Mouse (Mus musculus) CD4-positive naive resting alpha-beta T cell, adult 57 days (primary cell): Measurements from ENCODE around the gene Cdc37l1. TPM values are rescaled to one million over a fixed set of nuclear protein-coding genes. Genes with fewer than 3 reads are reported as not detected.

ENCODE experiments used
- total RNA-seq: library from RNA; stranded (reverse); gene quantifications from one replicate; pipeline ENCODE4 v1.2.4, GENCODE M21; 2023

Gene Cdc37l1
- 52.6 TPM for total RNA-seq

GRCm38 (mm10) chr19:28990194-28990589 is at the start of gene Cdc37l1:
TSS of gene Cdc37l1 (plus strand) at chr19:28990352.

DNA sequence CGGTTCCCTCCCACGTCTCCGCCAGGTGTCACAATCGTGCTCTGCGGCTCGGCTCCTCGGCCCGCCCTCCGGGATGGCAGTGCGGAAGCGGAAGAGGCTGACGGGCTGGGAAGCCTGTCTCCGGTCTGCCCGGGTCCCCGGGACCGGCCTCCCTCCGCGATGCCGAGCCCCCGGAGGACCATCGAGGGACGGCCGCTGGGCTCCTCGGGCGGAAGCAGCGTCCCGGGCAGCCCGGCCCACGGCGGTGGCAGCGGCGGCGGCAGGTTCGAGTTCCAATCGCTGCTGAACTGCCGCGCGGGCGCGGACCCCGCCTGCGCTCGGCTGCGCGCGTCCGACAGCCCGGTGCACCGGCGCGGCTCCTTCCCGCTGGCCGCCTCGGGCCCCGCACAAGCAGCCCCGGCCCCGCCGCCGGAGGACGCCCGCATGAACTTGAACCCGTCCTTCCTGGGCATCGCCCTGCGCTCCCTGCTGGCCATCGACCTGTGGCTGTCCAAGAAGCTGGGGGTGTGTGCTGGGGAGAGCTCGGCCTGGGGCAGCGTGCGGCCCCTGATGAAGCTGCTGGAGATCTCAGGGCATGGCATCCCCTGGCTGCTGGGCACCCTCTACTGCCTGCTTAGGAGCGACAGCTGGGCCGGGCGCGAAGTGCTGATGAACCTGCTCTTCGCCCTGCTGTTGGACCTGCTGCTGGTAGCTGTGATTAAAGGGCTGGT is 26.2 kb upstream of the Cdc37l1 start, which contains the start of gene Plpp6:
TSS of gene Plpp6 (plus strand) at position 112 of the 710 bp plus-strand sequence.

DNA sequence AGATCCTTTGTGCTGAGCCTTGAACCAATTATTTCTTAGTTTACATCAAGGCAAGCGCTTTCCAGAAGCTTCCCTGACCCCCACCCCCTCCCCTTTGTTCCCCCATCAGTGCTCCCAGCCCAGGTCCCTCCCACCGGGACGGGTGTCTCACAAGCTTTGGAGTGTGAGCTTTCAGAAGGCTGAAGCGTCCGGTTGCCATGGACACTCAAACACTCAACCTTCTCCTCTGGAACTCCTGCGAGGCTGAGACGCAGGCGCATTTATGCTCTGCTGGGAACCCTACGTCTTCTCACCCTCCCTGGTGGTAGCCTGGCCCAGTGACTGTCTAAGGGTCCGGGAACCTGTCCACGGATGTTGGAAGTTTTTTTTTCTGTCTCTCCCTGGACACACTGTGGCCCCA is 22.5 kb upstream of the Cdc37l1 start, which contains the start of gene 4430402I18Rik:
TSS of gene 4430402I18Rik (minus strand) at position 149 of the 400 bp plus-strand sequence.

DNA sequence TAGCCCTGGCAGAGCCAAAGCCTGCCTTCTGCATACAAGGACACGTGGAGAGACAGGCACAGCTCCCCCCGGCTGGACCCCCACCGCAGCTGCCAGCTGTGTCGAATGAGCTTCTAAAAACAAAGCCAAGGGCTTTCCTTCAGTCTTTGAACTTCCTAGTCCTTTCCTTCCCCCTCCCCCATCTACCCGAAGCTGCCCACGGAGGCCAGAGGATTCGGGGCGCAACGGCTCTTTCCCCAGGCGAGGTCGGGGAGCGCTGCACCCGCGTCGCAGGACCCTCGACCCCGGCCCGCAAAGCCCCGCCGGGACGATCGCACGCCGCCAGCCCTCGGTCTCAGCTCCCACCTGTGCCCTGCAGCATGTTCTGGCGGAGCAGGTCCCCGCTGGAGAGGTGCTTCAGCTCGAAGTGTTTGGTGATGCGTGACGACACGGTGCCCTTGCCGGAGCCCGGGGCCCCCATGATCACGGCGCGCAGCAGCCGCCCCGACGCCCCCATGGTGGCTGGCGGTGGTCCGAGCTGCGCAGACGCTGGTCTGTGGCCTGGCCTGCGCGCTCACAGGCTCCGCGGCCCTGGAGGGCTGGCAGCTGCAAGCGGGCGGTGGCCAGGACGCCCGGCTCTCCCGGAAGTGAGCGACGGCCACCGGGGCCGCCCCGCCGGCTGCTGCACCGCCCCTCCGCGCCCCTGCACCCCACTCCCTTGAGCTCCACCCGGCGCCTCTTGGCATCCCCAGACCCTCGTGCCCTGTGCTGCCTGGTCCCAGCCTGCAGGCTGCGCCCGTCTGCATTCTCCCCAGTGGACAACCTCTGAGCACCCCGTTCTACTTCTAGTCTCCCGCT is 57.4 kb downstream of the Cdc37l1 start, which contains the start of gene Ak3:
TSS of gene Ak3 (minus strand) at position 628 of the 837 bp plus-strand sequence.

Other genes starting within 250 kb of the Cdc37l1 start
- not detected for gene Slc1a1, start 155.3 kb upstream of the Cdc37l1 start, total RNA-seq
- gene Plpp6, start 26.4 kb upstream of the Cdc37l1 start, total RNA-seq = 16.3 TPM
- 2.7 TPM for gene 4430402I18Rik, start 22.6 kb upstream of the Cdc37l1 start, total RNA-seq
- gene Ak3, start 57.6 kb downstream of the Cdc37l1 start, total RNA-seq = 15.0 TPM
- 23.3 TPM for gene Rcl1, start 111.0 kb downstream of the Cdc37l1 start, total RNA-seq